Mouse (Mus musculus) lung, embryonic 14.5 days (tissue): ENCODE data around the gene Rpl7a. TPM values are rescaled to one million over a fixed set of nuclear protein-coding genes. Genes with fewer than 3 reads are reported as not detected.
"Not testable (repeated sequence)": the region's sequence is repeated elsewhere in the genome, so short reads cannot be mapped to it uniquely, and the experiment has no call there.

Experiments used
- ATAC-seq: fragments of 200-750 bp; cut with Nextera tagmentation; 2 replicates; pipeline ENCODE4 v1.8.0; 2017; ENCODE audit warnings: mild to moderate bottlenecking, moderate TSS enrichment, moderate library complexity; ENCODE audit not compliant: insufficient read depth
- DNase-seq: peaks from one replicate; pipeline ENCODE4 v3.0.0-alpha.2; 2015
- H3K27ac ChIP-seq: fragments of 300-500 bp; sonication (generic); 2 replicates; pipeline ENCODE4 v1.5.1; 2014; ENCODE audit warnings: low read depth, mild to moderate bottlenecking, moderate library complexity
- H3K27me3 ChIP-seq: fragments of 300-500 bp; sonication (generic); 2 replicates; pipeline ENCODE4 v1.6.1; 2014; ENCODE audit warnings: low read length, control low read depth; ENCODE audit not compliant: insufficient read depth
- H3K36me3 ChIP-seq: fragments of 300-500 bp; sonication (generic); 2 replicates; pipeline ENCODE4 v1.6.1; 2014; ENCODE audit warnings: control low read depth; ENCODE audit not compliant: insufficient read depth
- H3K4me1 ChIP-seq: fragments of 300-500 bp; sonication (generic); 2 replicates; pipeline ENCODE4 v1.6.1; 2014; ENCODE audit warnings: antibody characterized with exemption, control low read depth; ENCODE audit not compliant: insufficient read depth
- H3K4me2 ChIP-seq: fragments of 300-500 bp; sonication (generic); 2 replicates; pipeline ENCODE4 v1.6.1; 2014; ENCODE audit warnings: mild to moderate bottlenecking
- H3K4me3 ChIP-seq: fragments of 300-500 bp; sonication (generic); 2 replicates; pipeline ENCODE4 v1.5.1; 2014; ENCODE audit warnings: low read depth, low read length
- H3K9ac ChIP-seq: fragments of 300-500 bp; sonication (generic); 2 replicates; pipeline ENCODE4 v1.6.1; 2014
- H3K9me3 ChIP-seq: fragments of 300-500 bp; sonication (generic); 2 replicates; pipeline ENCODE4 v1.6.1; 2016; ENCODE audit warnings: low read depth, low read length, control low read depth
- CTCF ChIP-seq: IDR thresholded peaks from 2 replicates; pipeline ENCODE4 v1.5.1; 2016; ENCODE audit warnings: antibody characterized with exemption, low read depth
- WGBS: fragments of 180-500 bp; shearing (Covaris S2); extraction: QIAGEN DNeasy Blood & Tissue Kit; methylation state at CpG from one replicate; pipeline ENCODE4 v1.1.7; 2014; 5-methylcytosine and 5-hydroxymethylcytosine counted together
- polyA plus RNA-seq: library from polyadenylated mRNA; unstranded; fragments of >200 nt; fragmentation: Nextera tagmentation; extraction: Ambion mirVana; gene quantifications from 2 replicates; pipeline ENCODE4 v1.2.1, GENCODE M21; 2014

Gene Rpl7a
- 775 and 784 TPM in 2 replicates for polyA plus RNA-seq

DNA sequence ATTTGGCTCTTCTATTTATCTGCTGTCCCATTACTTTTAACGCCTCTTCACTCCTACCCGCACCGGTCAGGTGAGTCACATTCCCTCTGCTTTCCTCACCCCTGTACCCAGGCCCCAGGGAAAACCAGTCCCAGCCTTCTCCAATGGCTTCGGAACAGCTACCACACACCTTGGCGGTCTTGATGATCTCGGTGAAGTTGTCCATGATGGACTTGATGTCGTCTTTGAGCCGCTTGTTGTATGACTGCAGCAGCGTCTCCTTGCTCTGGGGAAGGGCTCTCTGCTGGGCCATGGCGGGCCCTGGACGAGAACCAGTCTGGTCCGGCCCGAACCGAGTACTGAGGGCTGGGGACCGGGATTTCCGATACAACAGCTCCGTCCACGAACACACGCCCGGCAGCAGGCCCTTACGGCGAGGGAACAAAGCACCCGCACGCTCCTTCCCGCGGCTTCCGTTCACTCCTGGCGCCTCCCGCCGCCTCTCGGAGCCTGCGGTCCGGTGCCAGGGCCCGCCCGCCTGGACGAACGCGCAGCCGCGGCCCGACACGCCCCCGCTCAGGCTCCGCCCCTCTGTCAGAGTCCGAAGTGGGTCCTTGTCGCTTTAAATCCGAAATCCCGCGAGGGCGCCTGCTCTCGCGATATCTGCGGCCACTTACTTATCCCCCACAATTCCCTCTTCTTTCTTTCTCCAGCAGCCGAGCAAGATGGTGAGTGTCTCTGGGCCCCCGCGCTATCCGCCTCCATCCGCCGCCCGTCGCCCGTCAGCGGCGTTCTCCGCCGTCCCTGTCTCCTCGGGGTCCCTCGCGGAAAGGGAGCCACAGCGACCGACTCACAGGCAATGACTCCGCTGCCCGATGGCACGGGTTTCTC, at the start of gene Rpl7a, which contains the start of gene Med22:
Gene Rpl7a, plus strand, starts transcription at position 641 of the 870 bp plus-strand sequence.
Gene Med22, minus strand, starts transcription at position 554 of the 870 bp plus-strand sequence.
- ATAC-seq (peak; percentile 87), DNase-seq (peak; percentile 100)
- no peak for TF ChIP-seq CTCF
- Histone ChIP-seq H3K9me3 (no peaks in the 10 kb centered on the region), H3K27me3 (no peaks in the 10 kb centered on the region), H3K4me1 (peaks cover 8% of the 10 kb centered on the region; the same call in 1 of the 2 replicates), H3K36me3 (peaks cover 75% of the 10 kb centered on the region), H3K4me3 (peak within 1 kb of the TSS; percentile 87), H3K4me2 (peak within 1 kb of the TSS; percentile 85), H3K27ac (peak within 1 kb of the TSS; percentile 94), H3K9ac (peak within 1 kb of the TSS; percentile 97)
- WGBS, result under 1% methylated on average over 74 of the region's 74 CpGs

DNA sequence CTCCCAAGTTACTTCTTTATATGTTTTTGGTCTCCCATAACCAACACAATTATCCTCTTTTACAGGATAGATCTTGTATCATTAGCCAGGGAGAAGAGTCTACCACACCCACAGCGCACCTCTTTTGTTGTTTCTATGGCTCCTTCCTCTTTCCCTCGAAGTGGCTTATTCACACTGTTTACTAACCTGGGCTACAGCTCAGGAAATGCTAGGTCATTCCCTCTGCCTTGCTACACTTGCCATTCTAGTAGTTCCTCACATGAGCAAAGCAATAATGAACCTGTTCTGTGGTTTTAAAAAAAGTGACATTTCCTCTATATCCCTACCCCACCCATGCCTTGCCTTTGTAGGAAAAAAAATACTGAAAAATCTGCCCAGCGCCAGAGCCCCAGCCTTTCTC, 47.7 kb upstream of the Rpl7a start:
- no peaks in the 10 kb centered on the region for H3K9me3 ChIP-seq
- ATAC-seq (no peak), DNase-seq (no peak)
- H3K9ac ChIP-seq, result no peak overlapping the region
- H3K36me3 ChIP-seq, result no peaks in the 10 kb centered on the region
- H3K4me3 ChIP-seq, result no peak overlapping the region
- no peaks in the 10 kb centered on the region for H3K27me3 ChIP-seq
- H3K4me1 ChIP-seq, result no peaks in the 10 kb centered on the region
- TF ChIP-seq CTCF, result no peak
- no peak overlapping the region for H3K27ac ChIP-seq
- no peak overlapping the region for H3K4me2 ChIP-seq
- WGBS, result 69% methylated on average over 3 of the region's 3 CpGs

DNA sequence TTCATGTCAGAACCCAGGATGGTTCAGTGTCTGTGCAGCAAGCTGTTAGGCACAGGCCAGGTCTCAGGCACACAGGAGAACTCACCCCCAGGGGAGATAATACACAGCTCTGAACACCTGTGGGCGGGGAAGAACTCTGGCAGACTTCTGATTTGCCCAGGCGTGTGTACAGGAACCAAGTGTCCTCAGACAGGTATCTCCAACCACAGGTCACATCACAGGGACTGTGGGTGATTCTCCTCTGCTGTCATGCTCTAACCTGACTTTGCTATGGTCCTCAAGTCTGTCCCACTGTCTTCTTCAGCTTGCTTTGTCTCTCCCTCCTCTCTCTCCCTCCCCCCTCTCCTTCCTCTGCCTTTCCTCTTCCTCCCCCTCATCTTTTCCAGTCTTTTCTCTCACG, 45.7 kb upstream of the Rpl7a start, which contains the start of gene Abo:
Gene Abo, minus strand, starts transcription at position 101 of the 400 bp plus-strand sequence.
- Histone ChIP-seq H3K4me3 (no peak within 1 kb of the TSS), H3K27ac (no peak within 1 kb of the TSS), H3K27me3 (no peaks in the 10 kb centered on the region), H3K4me1 (no peaks in the 10 kb centered on the region), H3K4me2 (no peak within 1 kb of the TSS), H3K36me3 (no peaks in the 10 kb centered on the region), H3K9me3 (no peaks in the 10 kb centered on the region), H3K9ac (no peak within 1 kb of the TSS)
- TF ChIP-seq CTCF, result no peak
- 46% methylated on average over 3 of the region's 3 CpGs for WGBS
- DNase-seq (no peak), ATAC-seq (no peak)

DNA sequence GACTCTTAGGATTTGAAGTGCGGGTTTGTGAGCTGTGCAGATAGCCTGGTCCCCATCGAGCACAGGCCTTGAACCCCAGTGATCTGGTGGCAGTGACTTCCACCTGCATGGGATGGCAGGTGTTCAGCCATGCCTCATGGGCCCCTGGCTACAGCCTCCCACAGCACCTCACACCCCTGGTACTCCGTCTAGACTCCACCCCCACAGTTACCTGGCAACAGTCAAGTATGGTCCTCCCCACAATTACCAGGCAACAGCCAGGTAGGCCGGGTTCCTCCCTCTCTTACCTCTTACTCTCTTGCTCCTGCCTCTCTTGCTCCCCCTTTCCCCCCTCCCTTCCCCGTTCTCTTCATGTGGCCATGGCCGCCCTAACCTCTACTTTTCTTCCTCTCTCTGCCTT, 39.9 kb upstream of the Rpl7a start:
- WGBS, result 55% methylated on average over 6 of the region's 6 CpGs
- H3K36me3 ChIP-seq, result no peaks in the 10 kb centered on the region
- no peak overlapping the region for H3K4me2 ChIP-seq
- no peaks in the 10 kb centered on the region for H3K9me3 ChIP-seq
- DNase-seq (no peak), ATAC-seq (no peak)
- no peak overlapping the region for H3K9ac ChIP-seq
- H3K27ac ChIP-seq, result no peak overlapping the region
- no peaks in the 10 kb centered on the region for H3K4me1 ChIP-seq
- H3K27me3 ChIP-seq, result no peaks in the 10 kb centered on the region
- H3K4me3 ChIP-seq, result no peak overlapping the region
- TF ChIP-seq CTCF, result no peak

DNA sequence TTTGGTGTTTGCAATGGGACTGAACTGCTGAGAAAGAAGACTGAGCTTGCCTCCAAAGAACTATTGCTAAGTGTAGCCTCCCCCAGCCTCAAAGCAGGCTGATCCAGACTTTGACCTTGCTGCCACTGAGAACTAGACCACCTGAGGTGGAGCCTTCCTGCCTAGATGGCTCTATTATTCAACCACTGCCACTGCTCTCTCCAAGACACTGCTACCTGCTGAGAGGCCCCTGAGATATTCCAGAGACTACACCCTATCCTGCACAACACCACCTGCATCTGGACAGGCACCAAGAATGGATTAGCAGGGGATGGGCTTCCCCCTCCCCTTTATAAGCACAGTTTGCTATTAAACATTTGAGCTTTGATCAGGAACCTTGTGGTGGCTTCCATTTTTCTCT, 32.0 kb upstream of the Rpl7a start:
- TF ChIP-seq CTCF, result no peak
- H3K4me1 ChIP-seq, result no peaks in the 10 kb centered on the region
- H3K4me2 ChIP-seq, result no peak overlapping the region
- ATAC-seq (no peak), DNase-seq (no peak)
- no peaks in the 10 kb centered on the region for H3K27me3 ChIP-seq
- no peaks in the 10 kb centered on the region for H3K36me3 ChIP-seq
- no peak overlapping the region for H3K9ac ChIP-seq
- H3K4me3 ChIP-seq, result no peak overlapping the region
- 0 out of 2 replicates have a peak, but pooled peaks cover 3% of the 10 kb centered on the region for H3K9me3 ChIP-seq
- no peak overlapping the region for H3K27ac ChIP-seq

DNA sequence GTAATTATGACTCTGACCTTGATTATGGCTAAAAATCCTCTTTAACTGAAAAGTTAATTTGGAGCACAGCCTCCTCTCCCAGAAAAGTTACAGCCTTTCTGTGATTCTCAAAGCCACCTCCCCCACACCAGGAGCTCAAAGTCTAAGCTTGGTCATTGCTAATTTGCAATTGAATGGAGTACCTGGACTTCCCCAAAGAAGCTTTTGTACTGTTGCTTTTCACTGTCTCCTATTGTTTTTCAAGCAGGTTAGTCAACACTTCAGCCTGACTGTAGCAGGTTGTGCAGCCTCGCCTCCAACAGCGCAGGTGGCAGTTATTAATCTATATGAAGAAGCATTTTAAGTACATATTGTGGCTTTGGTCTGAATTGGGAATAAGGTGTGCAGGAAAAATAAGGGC, 25.0 kb upstream of the Rpl7a start:
- peaks cover 22% of the 10 kb centered on the region for H3K36me3 ChIP-seq
- WGBS, result 81% methylated on average over 2 of the region's 2 CpGs
- not testable (repeated sequence) for ATAC-seq, H3K4me2 ChIP-seq, H3K27ac ChIP-seq, H3K9me3 ChIP-seq, H3K4me1 ChIP-seq, H3K4me3 ChIP-seq, H3K27me3 ChIP-seq, DNase-seq, H3K9ac ChIP-seq

DNA sequence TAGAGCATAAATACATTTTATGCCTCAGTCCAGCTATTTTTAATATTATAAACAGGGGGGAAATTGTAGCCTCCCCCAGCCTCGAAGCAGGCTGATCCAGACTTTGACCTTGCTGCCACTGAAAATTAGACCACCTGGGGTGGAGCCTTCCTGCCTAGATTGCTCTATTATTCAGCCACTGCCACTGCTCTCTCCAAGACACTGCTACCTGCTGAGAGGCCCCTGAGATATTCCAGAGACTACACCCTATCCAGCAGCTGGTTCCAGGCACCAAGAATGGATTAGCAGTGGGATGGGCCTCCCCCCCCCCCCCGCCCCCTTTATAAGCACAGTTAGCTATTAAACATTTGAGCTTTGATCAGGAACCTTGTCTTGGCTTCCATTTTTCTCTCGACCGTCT, 24.4 kb upstream of the Rpl7a start:
- not testable (repeated sequence) for H3K4me2 ChIP-seq, DNase-seq, H3K27ac ChIP-seq, H3K4me3 ChIP-seq, H3K9me3 ChIP-seq, H3K4me1 ChIP-seq, H3K27me3 ChIP-seq, ATAC-seq, H3K9ac ChIP-seq
- H3K36me3 ChIP-seq, result peaks cover 28% of the 10 kb centered on the region
- 80% methylated on average over 4 of the region's 4 CpGs for WGBS
